Mouse (Mus musculus) monocyte, adult 2 months (primary cell): ENCODE measurements around the gene Idh3g.

Experiments used
- DNase-seq, 2 experiments: peaks; one replicate each; pipeline ENCODE4 v3.0.0; 2022; ENCODE audit warnings: low spot score in 2 of 2, low read depth in 1 of 2

The Idh3g gene

GRCm38 (mm10) chrX:73786364-73787224 is at the start of gene Idh3g, which contains the start of gene Ssr4:
TSS of gene Idh3g (minus strand) at chrX:73786897.
TSS of gene Ssr4 (plus strand) at chrX:73787028.
- DNase-seq = peak; percentile 88 to 90

- DNase-seq = no peak
These were observed 49.0 kb upstream of the Idh3g start for GRCm38 (mm10) chrX:73835731-73836130.

GRCm38 (mm10) chrX:73824185-73825151 is 37.8 kb upstream of the Idh3g start, which contains the start of gene Pdzd4:
TSS of gene Pdzd4 (minus strand) at chrX:73824969.
- no peak for DNase-seq

GRCm38 (mm10) chrX:73823747-73824146 is 37.0 kb upstream of the Idh3g start:
- no peak for DNase-seq

GRCm38 (mm10) chrX:73816596-73817314 is 30.1 kb upstream of the Idh3g start:
- DNase-seq = no peak

GRCm38 (mm10) chrX:73815072-73815471 is 28.4 kb upstream of the Idh3g start:
- no peak for DNase-seq

GRCm38 (mm10) chrX:73805814-73806213 is 19.1 kb upstream of the Idh3g start:
- no peak for DNase-seq

- peak; percentile 11 to 51 for DNase-seq
These were observed 11.8 kb upstream of the Idh3g start for GRCm38 (mm10) chrX:73798502-73798901.

- DNase-seq = no peak
These were observed 10.8 kb upstream of the Idh3g start for GRCm38 (mm10) chrX:73797511-73797910.

- no peak for DNase-seq
These were observed 6.8 kb upstream of the Idh3g start for GRCm38 (mm10) chrX:73793505-73793904.

GRCm38 (mm10) chrX:73793039-73793438 is 6.3 kb upstream of the Idh3g start:
- DNase-seq = no peak

- no peak for DNase-seq
These were observed 1.8 kb upstream of the Idh3g start for GRCm38 (mm10) chrX:73788501-73788900.

GRCm38 (mm10) chrX:73787225-73787558 is 495 bp upstream of the Idh3g start:
- DNase-seq = no peak

- no peak for DNase-seq
These were observed 1.0 kb downstream of the Idh3g start for GRCm38 (mm10) chrX:73785666-73786065.

GRCm38 (mm10) chrX:73782227-73782626 is 4.5 kb downstream of the Idh3g start:
- DNase-seq = no peak

GRCm38 (mm10) chrX:73774802-73775483 is 11.8 kb downstream of the Idh3g start:
- no peak for DNase-seq

- DNase-seq = no peak
These were observed 12.4 kb downstream of the Idh3g start, which contains the start of gene Srpk3 for GRCm38 (mm10) chrX:73774168-73774760. TSS of gene Srpk3 (plus strand) at chrX:73774405.

GRCm38 (mm10) chrX:73767267-73767666 is 19.4 kb downstream of the Idh3g start:
- DNase-seq = no peak

- DNase-seq = peak; percentile 3 to 35
These were observed 21.4 kb downstream of the Idh3g start for GRCm38 (mm10) chrX:73765311-73765710.
